Mouse (Mus musculus) heart, adult 2 months (tissue): ENCODE measurements around the gene Tarbp2. TPM values are rescaled to one million over a fixed set of nuclear protein-coding genes. Genes with fewer than 3 reads are reported as not detected.

Experiments used
- DNase-seq, 2 experiments: peaks; one replicate each; pipeline ENCODE4 v3.0.0; 2021
- H3K27ac ChIP-seq: fragments of 200-600 bp; 2 replicates; pipeline ENCODE4 v1.8.1; 2022
- H3K27me3 ChIP-seq: fragments of 200-500 bp; 2 replicates; pipeline ENCODE4 v1.6.1; 2012; ENCODE audit warnings: mild to moderate bottlenecking, low read length, inconsistent platforms, mixed read lengths; ENCODE audit not compliant: control insufficient read depth, insufficient read depth
- H3K36me3 ChIP-seq: fragments of 200-500 bp; 2 replicates; pipeline ENCODE4 v1.6.1; 2012; ENCODE audit warnings: low read length, inconsistent platforms; ENCODE audit not compliant: control insufficient read depth, insufficient read depth
- H3K4me1 ChIP-seq: fragments of 200-500 bp; 2 replicates; pipeline ENCODE4 v1.6.1; 2011; ENCODE audit warnings: low read length; ENCODE audit not compliant: control insufficient read depth, insufficient read depth
- H3K4me3 ChIP-seq: fragments of 200-600 bp; 2 replicates; pipeline ENCODE4 v1.8.1; 2022
- H3K79me2 ChIP-seq: fragments of 200-500 bp; replicated peaks from 2 replicates; pipeline ENCODE4 v1.6.1; 2012; ENCODE audit warnings: mild to moderate bottlenecking, inconsistent platforms, low read length, moderate library complexity, mixed read lengths; ENCODE audit not compliant: control insufficient read depth, insufficient read depth
- H3K9ac ChIP-seq: fragments of 200-500 bp; 2 replicates; pipeline ENCODE4 v1.6.1; 2012; ENCODE audit warnings: low read depth, mild to moderate bottlenecking, control low read depth, inconsistent platforms, low read length, mixed read lengths
- CTCF ChIP-seq: fragments of 200-600 bp; IDR thresholded peaks from 2 replicates; pipeline ENCODE4 v1.8.1; 2022; ENCODE audit warnings: antibody characterized with exemption, mild to moderate bottlenecking, moderate library complexity
- EP300 ChIP-seq: fragments of 200-500 bp; IDR thresholded peaks from 2 replicates; pipeline ENCODE4 v1.6.1; 2011; ENCODE audit warnings: low read depth, low read length, control low read depth; ENCODE audit not compliant: insufficient read depth
- POLR2A ChIP-seq: fragments of 200-500 bp; IDR thresholded peaks from 2 replicates; pipeline ENCODE4 v1.6.1; 2011; ENCODE audit warnings: mild to moderate bottlenecking, low read depth, low read length, control low read depth; ENCODE audit not compliant: insufficient read depth
- WGBS: fragments of 180-500 bp; shearing (Covaris S2); methylation state at CpG from one replicate; pipeline ENCODE4 v1.1.7; 2018; 5-methylcytosine and 5-hydroxymethylcytosine counted together
- intact Hi-C: fragments of 180-260 bp; cut with DNase I; formaldehyde crosslinking; loops from one replicate; pipeline ENCODE4 v1.15.1; 2025
- polyA plus RNA-seq: library from polyadenylated mRNA; depleted of rRNA; stranded (reverse); fragments of >200 nt; gene quantifications from 2 replicates; pipeline ENCODE4 v1.2.3, GENCODE M21; 2012
- total RNA-seq, 2 experiments: library from RNA; stranded (reverse); gene quantifications; 2 replicates each; pipeline ENCODE4 v1.2.3; 2021

Tarbp2 gene
- total and polyA plus RNA-seq, 3 experiments = 37.4 to 79.2 (median 43.6) TPM

GRCm38 (mm10) chr15:102524892-102525485 lies 7.0 kb downstream of the Tarbp2 start, which contains the start of gene Npff:
Gene Npff, minus strand, starts transcription at chr15:102524942.
- no peak within 1 kb of the TSS for H3K9ac ChIP-seq
- no peaks in the 10 kb centered on the region for H3K79me2 ChIP-seq
- H3K36me3 ChIP-seq = no peaks in the 10 kb centered on the region
- no peak within 1 kb of the TSS for H3K27ac ChIP-seq
- H3K27me3 ChIP-seq = no peaks in the 10 kb centered on the region
- H3K4me3 ChIP-seq = no peak within 1 kb of the TSS
- intact Hi-C loops = loop anchor here (10.0 kb wide), 1 partner anchor 140 kb away; no protein-coding TSS in a partner anchor
- peak; percentile 67 to 79 for DNase-seq
- 0 out of 2 replicates have a peak, but pooled peaks have one; percentile 99 for TF ChIP-seq CTCF
- peak; percentile 86 for TF ChIP-seq EP300
- TF ChIP-seq POLR2A = 0 out of 2 replicates have a peak, but pooled peaks have one; percentile 6
- no peaks in the 10 kb centered on the region for H3K4me1 ChIP-seq
- WGBS = 8% methylated on average over 3 of the region's 3 CpGs

- intact Hi-C loops = loop anchor here (10.0 kb wide), 1 partner anchor 142 kb away; no protein-coding TSS in a partner anchor
- no peaks in the 10 kb centered on the region for H3K79me2 ChIP-seq
- WGBS = 61% methylated on average over 6 of the region's 6 CpGs
- H3K4me1 ChIP-seq = no peaks in the 10 kb centered on the region
- no peak overlapping the region for H3K9ac ChIP-seq
- no peak for DNase-seq
- peaks cover 5% of the 10 kb centered on the region; the same call in 1 of the 2 replicates for H3K36me3 ChIP-seq
- H3K27ac ChIP-seq = no peak overlapping the region
- H3K27me3 ChIP-seq = no peaks in the 10 kb centered on the region
- TF ChIP-seq CTCF = no peak
- TF ChIP-seq POLR2A = no peak
- TF ChIP-seq EP300 = no peak
- H3K4me3 ChIP-seq = no peak overlapping the region
Measured at GRCm38 (mm10) chr15:102526111-102527002, 8.4 kb downstream of the Tarbp2 start.

GRCm38 (mm10) chr15:102527936-102528335 lies 9.9 kb downstream of the Tarbp2 start:
- TF ChIP-seq CTCF (peak; percentile 62), POLR2A (no peak)
- Histone ChIP-seq H3K27ac (no peak overlapping the region), H3K9ac (no peak overlapping the region), H3K79me2 (no peaks in the 10 kb centered on the region), H3K36me3 (peaks cover 14% of the 10 kb centered on the region), H3K4me1 (no peaks in the 10 kb centered on the region), H3K27me3 (no peaks in the 10 kb centered on the region), H3K4me3 (no peak overlapping the region)
- intact Hi-C loops = loop anchor here (10.0 kb wide), 1 partner anchor 143 kb away; no protein-coding TSS in a partner anchor
- DNase-seq = no peak
- 83% methylated on average over 3 of the region's 3 CpGs for WGBS

- Histone ChIP-seq H3K36me3 (peaks cover 14% of the 10 kb centered on the region), H3K9ac (no peak overlapping the region), H3K4me3 (no peak overlapping the region), H3K79me2 (no peaks in the 10 kb centered on the region), H3K4me1 (no peaks in the 10 kb centered on the region), H3K27ac (no peak overlapping the region), H3K27me3 (no peaks in the 10 kb centered on the region)
- 100% methylated on average over 1 of the region's 1 CpGs for WGBS
- TF ChIP-seq POLR2A (no peak), EP300 (no peak), CTCF (no peak)
- no peak for DNase-seq
- intact Hi-C loops = loop anchor here (10.0 kb wide), 1 partner anchor 144 kb away; no protein-coding TSS in a partner anchor
Measured at GRCm38 (mm10) chr15:102528396-102528795, 10.4 kb downstream of the Tarbp2 start.

GRCm38 (mm10) chr15:102530566-102530965 lies 12.6 kb downstream of the Tarbp2 start:
- Histone ChIP-seq H3K79me2 (no peaks in the 10 kb centered on the region), H3K27me3 (no peaks in the 10 kb centered on the region), H3K4me1 (no peaks in the 10 kb centered on the region), H3K4me3 (no peak overlapping the region), H3K27ac (no peak overlapping the region), H3K9ac (no peak overlapping the region), H3K36me3 (peaks cover 14% of the 10 kb centered on the region)
- intact Hi-C loops = no loop called here
- WGBS = 41% methylated on average over 4 of the region's 4 CpGs
- no peak for TF ChIP-seq POLR2A
- no peak for TF ChIP-seq CTCF
- TF ChIP-seq EP300 = no peak
- DNase-seq = no peak

- no peaks in the 10 kb centered on the region for H3K79me2 ChIP-seq
- H3K9ac ChIP-seq = no peak overlapping the region
- no peak for DNase-seq
- no peak overlapping the region for H3K27ac ChIP-seq
- TF ChIP-seq CTCF = no peak
- TF ChIP-seq POLR2A = no peak
- TF ChIP-seq EP300 = no peak
- no peaks in the 10 kb centered on the region for H3K27me3 ChIP-seq
- H3K36me3 ChIP-seq = peaks cover 17% of the 10 kb centered on the region
- intact Hi-C loops = no loop called here
- H3K4me3 ChIP-seq = no peak overlapping the region
- whole genome bisulfite sequencing = 89% methylated on average over 4 of the region's 4 CpGs
- H3K4me1 ChIP-seq = no peaks in the 10 kb centered on the region
Measured at GRCm38 (mm10) chr15:102531586-102531985, 13.6 kb downstream of the Tarbp2 start.
